In genomic region chr7:35557577-35557976, GRCm38 (mm10) we compare ENCODE assay signal across 18 mouse cellular contexts. TPM values are rescaled to one million over a fixed set of nuclear protein-coding genes. Genes with fewer than 3 reads are reported as not detected.
DNase-seq lines count a peak whose midpoint lies in the region; ATAC-seq and TF ChIP-seq lines count a peak whose summit lies in the region.
"Had no signal": no experiment of that assay in that cellular context is flagged by ENCODE, and none has a peak within 500 bp of the region (broad histone marks: within the 10 kb centered on the region; RNA-seq: fewer than 3 reads in every experiment).

No protein-coding gene starts in this region.

- 14% methylated on average over 3 of the region's 3 CpGs for WGBS in liver, adult 2 months
- WGBS in liver, embryonic 12.5 days (ENCODE audit: insufficient replicate concordance): 17% methylated on average over 3 of the region's 3 CpGs
- 52% methylated on average over 3 of the region's 3 CpGs for WGBS in stomach, embryonic 16.5 days

- no peak overlapping the region for H3K4me3 ChIP-seq in liver, adult 2 months (ENCODE audit: insufficient read depth, low read depth, low read length)
- no peak overlapping the region for H3K4me3 ChIP-seq in liver, embryonic 12.5 days
- H3K4me3 ChIP-seq in stomach, embryonic 16.5 days (replicated peaks; ENCODE audit: low read length): no peak overlapping the region
- H3K4me3 ChIP-seq: forebrain, embryonic 12.5 days; heart, embryonic 15.5 days; hindbrain, embryonic 13.5 days; midbrain, embryonic 15.5 days had no signal

- peaks cover 25% of the 10 kb centered on the region for H3K4me1 ChIP-seq in liver, adult 2 months (ENCODE audit: control insufficient read depth, insufficient read depth, low read length)
- H3K4me1 ChIP-seq in liver, embryonic 12.5 days: peaks cover 86% of the 10 kb centered on the region
- peaks cover 5% of the 10 kb centered on the region; the same call in 1 of the 2 replicates for H3K4me1 ChIP-seq in stomach, embryonic 16.5 days (ENCODE audit: control insufficient read depth, insufficient read depth, low read length)

- no peak for TF ChIP-seq CTCF in liver, adult 2 months (IDR thresholded peaks at IDR 0.05; ENCODE audit: low read depth, low read length)

- no peak for TF ChIP-seq POLR2A in liver, adult 2 months (IDR thresholded peaks at IDR 0.05; ENCODE audit: extremely low read depth, insufficient read depth, low read length)

- ATAC-seq in liver, embryonic 12.5 days: no peak
- ATAC-seq in stomach, embryonic 16.5 days (ENCODE audit: insufficient read depth, low FRiP score): no peak
- ATAC-seq: midbrain, embryonic 15.5 days had no signal

- H3K27me3 ChIP-seq in liver, adult 2 months (ENCODE audit: control insufficient read depth, insufficient read depth, low read length): no peaks in the 10 kb centered on the region
- H3K27me3 ChIP-seq in liver, embryonic 12.5 days (replicated peaks): no peaks in the 10 kb centered on the region
- no peaks in the 10 kb centered on the region for H3K27me3 ChIP-seq in stomach, embryonic 16.5 days (ENCODE audit: control insufficient read depth, insufficient read depth, low read length)
- H3K27me3 ChIP-seq: heart, embryonic 15.5 days; hindbrain, embryonic 13.5 days; midbrain, embryonic 15.5 days had no signal

- no peaks in the 10 kb centered on the region for H3K36me3 ChIP-seq in liver, adult 2 months (ENCODE audit: control insufficient read depth, insufficient read depth, low read length)
- H3K36me3 ChIP-seq in liver, embryonic 12.5 days: peaks cover 7% of the 10 kb centered on the region
- no peaks in the 10 kb centered on the region for H3K36me3 ChIP-seq in stomach, embryonic 16.5 days (ENCODE audit: control insufficient read depth, insufficient read depth, low read length)
- H3K36me3 ChIP-seq: forebrain, embryonic 12.5 days; heart, embryonic 15.5 days; hindbrain, embryonic 13.5 days; midbrain, embryonic 15.5 days had no signal

- DNase-seq in liver, adult 2 months (ENCODE audit: extremely low read depth, low read depth, low spot score): peak; percentile 98
- no peak for DNase-seq in liver
- peak; percentile 55 for DNase-seq in c-Kit-positive CD71-positive TER-119-positive erythroid progenitor cells, embryonic 14.5 days (ENCODE audit: low spot score)
- DNase-seq in thymus, postnatal 10 days (ENCODE audit: low spot score in 2 of 2): no peak
- DNase-seq in adrenal gland, postnatal 14 days: no peak
- no peak for DNase-seq in right cerebral cortex, postnatal 14 days
- DNase-seq: adrenal gland, postnatal 36 days; cerebellum, adult 11 months; layer of hippocampus, adult 9-11 months; thymus, postnatal 14 days had no signal

- no peaks in the 10 kb centered on the region for H3K79me2 ChIP-seq in liver, adult 2 months (ENCODE audit: control insufficient read depth, insufficient read depth, low read length)

- no peaks in the 10 kb centered on the region for H3K9me3 ChIP-seq in liver, embryonic 12.5 days (replicated peaks)
- no peaks in the 10 kb centered on the region for H3K9me3 ChIP-seq in stomach, embryonic 16.5 days (replicated peaks; ENCODE audit: control insufficient read depth, low read length)
- H3K9me3 ChIP-seq: forebrain, embryonic 12.5 days; heart, embryonic 15.5 days; hindbrain, embryonic 13.5 days; midbrain, embryonic 15.5 days had no signal

- peak overlapping the region; percentile 86 for H3K27ac ChIP-seq in liver, adult 2 months (replicated peaks; ENCODE audit: insufficient read depth, low read depth, low read length)
- H3K27ac ChIP-seq in liver, embryonic 12.5 days: peak overlapping the region; percentile 100
- peak overlapping the region; percentile 59 for H3K27ac ChIP-seq in stomach, embryonic 16.5 days (ENCODE audit: low read length)
- H3K27ac ChIP-seq: forebrain, embryonic 12.5 days; heart, embryonic 15.5 days; hindbrain, embryonic 13.5 days; macrophage; midbrain, embryonic 15.5 days had no signal

- H3K4me2 ChIP-seq in liver, embryonic 12.5 days: peak overlapping the region; percentile 94
- H3K4me2 ChIP-seq in stomach, embryonic 16.5 days (ENCODE audit: low read depth, low read length): no peak overlapping the region
- H3K4me2 ChIP-seq: forebrain, embryonic 12.5 days; heart, embryonic 15.5 days; hindbrain, embryonic 13.5 days; midbrain, embryonic 15.5 days had no signal

- H3K9ac ChIP-seq in liver, adult 2 months (ENCODE audit: low read depth, low read length): no peak overlapping the region
- peak overlapping the region; percentile 64 for H3K9ac ChIP-seq in liver, embryonic 12.5 days
- no peak overlapping the region for H3K9ac ChIP-seq in stomach, embryonic 16.5 days (ENCODE audit: low read length)
- H3K9ac ChIP-seq: forebrain, embryonic 12.5 days; heart, embryonic 15.5 days; hindbrain, embryonic 13.5 days; midbrain, embryonic 15.5 days had no signal

RNA-seq across cellular contexts. Expression of gene Nudt19, which starts 1.5 kb away (rescaled TPM):
- 52.3 and 66.0 TPM in 2 replicates for total RNA-seq in liver, adult 2 months (2014; rRNA removed)
- 42.7 and 51.1 TPM in 2 replicates for polyA plus RNA-seq in liver, adult 2 months (2012; rRNA removed)
- 99.9 and 102 TPM in 2 replicates for polyA plus RNA-seq in liver, embryonic 12.5 days (2016; fragmentation: Nextera tagmentation; extraction: Ambion mirVana)
- polyA plus RNA-seq in stomach, embryonic 16.5 days (2015; fragmentation: Nextera tagmentation; extraction: Ambion mirVana): 66.4 and 66.8 TPM in 2 replicates
- total RNA-seq in adrenal gland, postnatal 14 days (2021): 56.6 and 59.6 TPM in 2 replicates

RNA-seq across cellular contexts. Expression of gene Tdrd12, which starts 20.0 kb away (rescaled TPM):
- total RNA-seq in liver, adult 2 months (2014; rRNA removed): under 0.01 TPM in 1 of 2 replicates, not detected in the other
- polyA plus RNA-seq in liver, adult 2 months (2012; rRNA removed): not detected in 2 replicates
- 0.30 TPM in 1 of 2 replicates, not detected in the other for polyA plus RNA-seq in liver, embryonic 12.5 days (2016; fragmentation: Nextera tagmentation; extraction: Ambion mirVana)
- polyA plus RNA-seq in stomach, embryonic 16.5 days (2015; fragmentation: Nextera tagmentation; extraction: Ambion mirVana): 0.35 and 0.37 TPM in 2 replicates
- total RNA-seq in adrenal gland, postnatal 14 days (2021): not detected in 2 replicates
- total RNA-seq: gastrocnemius, postnatal 4 days had no signal

RNA-seq across cellular contexts. Expression of gene Rgs9bp, which starts 27.8 kb away (rescaled TPM):
- total RNA-seq in liver, adult 2 months (2014; rRNA removed): under 0.01 TPM in 2 replicates
- not detected in 2 replicates for polyA plus RNA-seq in liver, adult 2 months (2012; rRNA removed)
- polyA plus RNA-seq in liver, embryonic 12.5 days (2016; fragmentation: Nextera tagmentation; extraction: Ambion mirVana): 0.06 and 0.11 TPM in 2 replicates
- polyA plus RNA-seq in stomach, embryonic 16.5 days (2015; fragmentation: Nextera tagmentation; extraction: Ambion mirVana): 0.08 and 0.24 TPM in 2 replicates
- 0.37 and 0.56 TPM in 2 replicates for total RNA-seq in adrenal gland, postnatal 14 days (2021)

RNA-seq across cellular contexts. Expression of gene Ankrd27, which starts 28.5 kb away (rescaled TPM):
- 15.5 and 19.7 TPM in 2 replicates for total RNA-seq in liver, adult 2 months (2014; rRNA removed)
- 12.9 and 14.6 TPM in 2 replicates for polyA plus RNA-seq in liver, adult 2 months (2012; rRNA removed)
- 43.1 and 45.5 TPM in 2 replicates for polyA plus RNA-seq in liver, embryonic 12.5 days (2016; fragmentation: Nextera tagmentation; extraction: Ambion mirVana)
- 38.0 and 41.3 TPM in 2 replicates for polyA plus RNA-seq in stomach, embryonic 16.5 days (2015; fragmentation: Nextera tagmentation; extraction: Ambion mirVana)
- 30.7 and 33.6 TPM in 2 replicates for total RNA-seq in adrenal gland, postnatal 14 days (2021)

Comparison
In these comparisons a context has a peak if more than half of its experiments do, and no peak if none do; other contexts are left out.
1. DNase-seq: peak in liver, adult 2 months (single experiment) and c-Kit-positive CD71-positive TER-119-positive erythroid progenitor cells, embryonic 14.5 days (single experiment); none in liver (single experiment), thymus, postnatal 10 days (0 of 2), adrenal gland, postnatal 14 days (single experiment) and right cerebral cortex, postnatal 14 days (single experiment).
2. Peak in every context shown above with its lines, with median percentiles within 50 percentile points of each other: H3K27ac ChIP-seq.